Mouse (Mus musculus) CD4-positive, CD25-positive, alpha-beta regulatory T cell, adult 4 months (primary cell): ENCODE data around the gene Zfp292. TPM values are rescaled to one million over a fixed set of nuclear protein-coding genes. Genes with fewer than 3 reads are reported as not detected.

ENCODE experiments used
- ATAC-seq: one replicate; pipeline ENCODE4 v1.8.0; 2017
- polyA plus RNA-seq, 2 experiments: library from polyadenylated mRNA; unstranded; fragments of 100-300 nt; shearing (Covaris generic); gene quantifications; one replicate each; pipeline ENCODE4 v1.2.1; 2017

Gene Zfp292
- polyA plus RNA-seq, 2 experiments from 2014 or later: 22.0 to 28.5 TPM

DNA sequence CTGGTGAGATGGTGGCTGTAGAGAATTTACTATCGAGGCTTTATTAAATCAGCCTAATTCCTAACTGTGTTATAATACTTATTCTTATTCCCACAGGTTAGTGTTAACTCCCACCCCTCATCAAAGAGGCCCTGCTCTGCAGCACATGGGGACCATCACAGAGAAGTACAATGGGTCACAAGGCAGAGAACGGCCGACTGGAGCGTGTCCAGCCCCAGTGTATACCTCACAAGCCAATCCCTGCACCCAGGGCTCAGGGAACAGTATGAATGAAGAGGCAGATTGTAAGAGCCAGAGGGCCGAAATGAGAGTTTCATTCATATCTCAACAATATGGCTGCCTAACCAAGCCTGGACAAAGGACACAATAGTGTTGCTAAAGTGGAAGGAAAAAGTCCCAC, 86.5 kb downstream of the Zfp292 start:
- ATAC-seq: no peak

DNA sequence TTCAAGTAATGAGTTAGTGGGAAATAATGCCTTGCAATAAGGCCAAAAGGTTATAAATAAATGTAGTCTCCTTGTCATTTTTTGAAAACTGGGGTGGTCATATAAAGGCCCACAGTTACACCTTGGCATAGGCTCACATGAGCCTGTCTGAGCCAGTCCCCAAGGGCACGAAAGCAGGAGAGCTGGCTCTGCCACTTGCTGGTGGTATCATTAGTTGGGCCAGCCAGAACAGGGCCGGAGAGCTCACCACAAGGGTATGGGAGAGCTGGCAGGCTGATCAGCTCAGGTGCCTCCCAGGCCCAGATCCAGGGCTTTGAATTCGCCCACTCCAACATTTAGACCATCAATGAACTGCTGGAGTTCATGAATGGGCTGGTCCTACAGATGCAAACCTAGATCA, 96.3 kb downstream of the Zfp292 start:
- no peak for ATAC-seq

DNA sequence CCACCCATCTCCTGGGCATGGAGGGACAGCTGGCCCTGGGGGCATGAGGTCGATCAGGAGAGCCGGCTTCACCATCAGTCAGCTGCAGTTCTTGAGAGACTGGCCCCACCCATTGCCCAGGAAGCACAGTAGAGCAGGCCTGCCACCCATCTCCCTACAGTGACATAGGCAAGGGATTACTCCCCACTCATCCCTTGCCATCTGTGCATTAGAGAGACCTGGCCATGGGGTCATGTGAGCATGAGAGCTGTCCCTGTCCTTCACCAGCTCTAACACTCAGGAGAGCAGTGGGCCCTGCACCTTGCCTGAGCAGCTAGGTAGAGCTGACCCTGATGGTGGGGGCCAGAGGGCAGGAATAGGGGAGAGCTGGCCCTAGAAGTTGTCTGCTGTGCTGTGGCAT, 97.1 kb downstream of the Zfp292 start:
- ATAC-seq: no peak

DNA sequence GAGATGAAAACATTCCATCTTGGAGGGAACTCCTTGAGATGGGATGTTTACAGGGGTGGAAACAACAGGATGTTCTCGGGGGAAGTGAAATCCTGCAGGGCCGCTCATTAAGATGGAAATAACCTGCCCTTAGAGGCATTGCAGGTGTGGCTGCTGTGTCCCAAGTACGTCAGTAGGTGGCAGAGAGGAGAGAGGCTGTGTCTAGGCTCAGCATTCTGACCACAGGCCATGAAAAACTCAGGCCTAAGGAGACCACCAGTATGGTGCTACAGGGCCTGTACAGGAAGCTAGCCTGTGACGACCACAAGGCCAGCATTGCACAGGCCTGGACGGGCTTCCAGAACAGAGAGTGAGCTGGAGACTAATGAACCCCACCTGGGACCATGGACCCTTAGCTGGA, 97.9 kb downstream of the Zfp292 start:
- no peak for ATAC-seq

GRCm38 (mm10) chr4:34782730-34783129, 100.0 kb downstream of the Zfp292 start:
- ATAC-seq: no peak

DNA sequence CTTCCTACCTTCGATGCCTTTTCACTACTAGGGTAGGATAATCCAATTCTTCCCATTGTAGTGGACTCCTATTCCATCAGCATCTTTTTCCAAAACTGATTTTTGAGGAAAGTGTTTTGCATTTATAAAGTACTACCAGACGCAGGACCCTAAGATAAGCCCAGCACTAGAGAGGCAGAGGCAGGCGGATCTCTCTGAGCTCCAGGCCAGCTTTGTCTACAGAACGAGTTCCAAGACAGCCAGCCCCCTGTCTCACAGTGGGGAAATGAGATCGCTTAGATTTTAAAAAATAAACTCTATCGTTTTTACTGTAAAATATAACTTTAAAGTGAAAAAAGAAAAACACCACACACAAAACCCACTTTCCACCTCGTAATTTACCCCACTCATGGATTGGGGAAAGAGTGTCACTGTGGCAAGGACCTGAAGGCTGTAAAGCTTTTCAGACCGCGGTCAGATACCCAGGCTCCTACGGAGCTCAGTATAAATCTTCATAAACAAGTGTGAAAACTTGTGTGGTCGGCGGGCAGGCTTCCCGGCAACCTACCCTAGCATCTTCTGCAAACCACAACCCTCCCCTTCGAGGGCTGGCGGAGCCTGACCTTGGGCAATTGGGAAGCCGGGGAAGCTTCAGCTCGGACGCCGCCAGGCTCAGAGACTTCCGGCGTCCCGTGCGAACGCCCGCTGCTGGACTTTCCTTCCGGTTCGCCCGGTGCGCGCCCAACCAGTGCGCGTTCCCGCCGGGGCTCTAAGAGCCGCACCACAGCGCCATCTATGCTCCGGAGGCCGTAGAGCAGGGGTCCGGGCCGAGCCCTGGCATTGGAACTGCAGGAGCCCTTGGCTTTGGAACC, 104.9 kb downstream of the Zfp292 start, which contains the start of gene Smim8:
TSS of gene Smim8 (minus strand) at position 747 of the 851 bp plus-strand sequence.
- peak; percentile 95 for ATAC-seq

DNA sequence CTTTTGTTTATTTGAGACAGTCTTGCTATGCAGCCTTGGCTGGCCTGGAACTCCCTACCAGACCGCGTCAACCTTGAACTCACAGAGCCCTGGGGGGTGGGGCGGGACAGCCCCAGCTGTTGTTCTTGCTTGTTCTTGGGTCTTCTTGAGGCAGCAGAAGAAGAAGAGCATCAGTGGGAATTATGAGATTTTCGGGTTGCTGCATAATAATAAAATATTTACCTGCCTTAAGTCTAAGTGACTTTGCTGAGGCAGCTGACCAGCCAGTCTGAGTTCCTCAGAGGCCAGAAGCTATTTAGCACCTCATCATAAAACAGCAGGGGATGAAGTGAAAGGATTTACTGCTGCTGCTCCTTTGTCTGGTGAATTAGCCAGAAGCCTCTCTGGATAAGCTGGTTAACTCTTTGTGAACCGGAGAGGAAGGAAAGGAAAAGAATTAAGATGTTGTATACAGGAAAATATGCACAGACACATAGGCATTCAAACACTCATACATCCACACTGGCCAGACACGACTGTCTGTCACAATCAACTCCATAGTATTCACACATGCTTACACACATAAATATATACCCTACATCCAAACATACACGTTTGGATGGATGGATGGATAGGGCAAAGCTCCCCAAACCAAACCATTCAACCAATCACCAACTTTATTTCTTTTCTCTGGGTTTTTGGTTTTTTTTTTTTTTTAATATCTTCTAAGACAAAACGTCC, 110.9 kb downstream of the Zfp292 start:
- ATAC-seq: no peak

DNA sequence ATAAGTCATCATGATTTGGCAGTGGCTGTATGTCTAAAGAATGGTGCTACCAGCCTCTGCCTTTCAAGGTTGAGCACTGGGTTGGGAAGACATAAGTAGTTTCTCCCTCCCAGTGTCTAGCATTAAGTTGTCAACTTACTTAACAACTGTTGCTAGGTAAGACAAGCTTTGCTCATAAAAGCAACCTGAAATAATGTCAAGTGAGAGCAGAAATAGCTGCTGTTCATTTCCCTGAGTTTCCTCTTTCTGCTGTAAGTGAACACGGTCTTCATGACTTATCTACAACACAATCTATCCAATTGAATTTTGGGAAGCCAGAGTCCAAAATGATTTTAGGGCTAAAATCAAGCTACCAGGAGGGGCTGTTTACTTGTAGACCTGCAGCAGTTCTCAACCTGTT, 126.6 kb downstream of the Zfp292 start, which contains the start of gene Gm136:
TSS of gene Gm136 (minus strand) at position 101 of the 400 bp plus-strand sequence.
- ATAC-seq: no peak

Other genes with a start within 250 kb of the Zfp292 start
- gene Slc35a1, start 195.5 kb downstream of the Zfp292 start, polyA plus RNA-seq: 10 to 100 TPM; 29.6 to 33.9 TPM
- gene Cfap206, start 152.8 kb downstream of the Zfp292 start, polyA plus RNA-seq: not detected
- not detected for gene Gm136, start 126.7 kb downstream of the Zfp292 start, polyA plus RNA-seq
- 10 to 100 TPM; 65.5 to 69.1 TPM for gene Smim8, start 104.5 kb downstream of the Zfp292 start, polyA plus RNA-seq
- not detected for gene Cga, start 10.8 kb upstream of the Zfp292 start, polyA plus RNA-seq